Mouse (Mus musculus): ENCODE data around the gene Nudt2.

Nudt2 gene

GRCm38 (mm10) chr4:41522136-41522535, 57.2 kb downstream of the Nudt2 start:
- no peak for DNase-seq (ENCODE audit: low spot score)

GRCm38 (mm10) chr4:41522788-41523187, 57.8 kb downstream of the Nudt2 start:
- peak; percentile 22 for DNase-seq (ENCODE audit: low spot score)

GRCm38 (mm10) chr4:41523839-41524238, 58.9 kb downstream of the Nudt2 start:
- DNase-seq (ENCODE audit: low spot score), result no peak

DNA sequence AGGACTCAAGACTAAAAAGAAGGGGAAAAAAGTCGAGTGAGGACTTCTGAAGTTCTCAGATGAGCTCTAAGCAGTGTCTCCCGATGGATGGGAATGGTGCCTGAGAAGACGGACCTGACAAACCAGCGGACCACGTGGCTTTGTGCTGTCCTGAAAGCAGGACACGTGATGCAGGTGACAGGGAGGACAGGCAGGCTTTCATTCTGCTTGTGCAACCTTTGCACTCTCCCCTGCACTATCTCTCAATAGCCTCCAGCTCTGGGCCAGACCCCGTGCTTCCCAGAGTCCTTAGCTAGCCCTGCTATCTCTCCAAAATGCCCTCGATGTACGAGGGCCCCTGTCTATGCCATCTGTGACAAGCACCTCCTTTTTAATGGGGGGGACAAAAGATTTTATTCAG, 59.9 kb downstream of the Nudt2 start:
- DNase-seq (ENCODE audit: low spot score), result no peak

GRCm38 (mm10) chr4:41526553-41526952, 61.6 kb downstream of the Nudt2 start:
- DNase-seq (ENCODE audit: low spot score), result no peak

DNA sequence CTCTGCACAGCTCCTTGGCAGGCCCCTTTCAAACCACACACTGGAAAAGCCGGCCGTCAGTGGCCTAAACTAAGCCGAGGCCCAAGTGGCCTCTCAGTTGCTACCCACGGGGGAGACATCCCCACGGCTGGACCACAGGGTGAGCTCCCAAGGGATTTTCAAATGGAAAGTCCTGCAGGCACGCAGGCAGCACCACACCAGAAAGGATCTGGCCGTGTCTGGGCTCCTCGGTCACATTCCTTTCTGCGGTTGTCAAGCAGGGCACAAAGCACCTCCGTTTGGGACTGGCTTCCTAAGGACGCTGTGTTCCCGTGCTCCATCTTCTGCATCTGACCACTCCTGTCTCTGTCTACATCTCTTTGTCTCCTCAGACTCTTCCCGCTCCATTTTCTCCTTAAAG, 62.1 kb downstream of the Nudt2 start:
- no peak for DNase-seq (ENCODE audit: low spot score)

GRCm38 (mm10) chr4:41527996-41528395, 63.0 kb downstream of the Nudt2 start:
- no peak for DNase-seq (ENCODE audit: low spot score)
